Mouse (Mus musculus) lung, embryonic 14.5 days (tissue): ENCODE measurements around the gene Glycam1. TPM values are rescaled to one million over a fixed set of nuclear protein-coding genes. Genes with fewer than 3 reads are reported as not detected.
"Not testable (repeated sequence)": the region's sequence is repeated elsewhere in the genome, so short reads cannot be mapped to it uniquely, and the experiment has no call there.

Source experiments
- ATAC-seq: fragments of 200-750 bp; cut with Nextera tagmentation; 2 replicates; pipeline ENCODE4 v1.8.0; 2017; ENCODE audit warnings: mild to moderate bottlenecking, moderate TSS enrichment, moderate library complexity; ENCODE audit not compliant: insufficient read depth
- DNase-seq: peaks from one replicate; pipeline ENCODE4 v3.0.0-alpha.2; 2015
- H3K27ac ChIP-seq: fragments of 300-500 bp; sonication (generic); 2 replicates; pipeline ENCODE4 v1.5.1; 2014; ENCODE audit warnings: low read depth, mild to moderate bottlenecking, moderate library complexity
- H3K27me3 ChIP-seq: fragments of 300-500 bp; sonication (generic); 2 replicates; pipeline ENCODE4 v1.6.1; 2014; ENCODE audit warnings: low read length, control low read depth; ENCODE audit not compliant: insufficient read depth
- H3K36me3 ChIP-seq: fragments of 300-500 bp; sonication (generic); 2 replicates; pipeline ENCODE4 v1.6.1; 2014; ENCODE audit warnings: control low read depth; ENCODE audit not compliant: insufficient read depth
- H3K4me1 ChIP-seq: fragments of 300-500 bp; sonication (generic); 2 replicates; pipeline ENCODE4 v1.6.1; 2014; ENCODE audit warnings: antibody characterized with exemption, control low read depth; ENCODE audit not compliant: insufficient read depth
- H3K4me2 ChIP-seq: fragments of 300-500 bp; sonication (generic); 2 replicates; pipeline ENCODE4 v1.6.1; 2014; ENCODE audit warnings: mild to moderate bottlenecking
- H3K4me3 ChIP-seq: fragments of 300-500 bp; sonication (generic); 2 replicates; pipeline ENCODE4 v1.5.1; 2014; ENCODE audit warnings: low read depth, low read length
- H3K9ac ChIP-seq: fragments of 300-500 bp; sonication (generic); 2 replicates; pipeline ENCODE4 v1.6.1; 2014
- H3K9me3 ChIP-seq: fragments of 300-500 bp; sonication (generic); 2 replicates; pipeline ENCODE4 v1.6.1; 2016; ENCODE audit warnings: low read depth, low read length, control low read depth
- CTCF ChIP-seq: IDR thresholded peaks from 2 replicates; pipeline ENCODE4 v1.5.1; 2016; ENCODE audit warnings: antibody characterized with exemption, low read depth
- WGBS: fragments of 180-500 bp; shearing (Covaris S2); extraction: QIAGEN DNeasy Blood & Tissue Kit; methylation state at CpG from one replicate; pipeline ENCODE4 v1.1.7; 2014; 5-methylcytosine and 5-hydroxymethylcytosine counted together
- polyA plus RNA-seq: library from polyadenylated mRNA; unstranded; fragments of >200 nt; fragmentation: Nextera tagmentation; extraction: Ambion mirVana; gene quantifications from 2 replicates; pipeline ENCODE4 v1.2.1, GENCODE M21; 2014

Gene Glycam1
- not detected in 2 replicates for polyA plus RNA-seq

GRCm38 (mm10) chr15:103564981-103565380 is at the start of gene Glycam1:
Gene Glycam1, minus strand, starts transcription at chr15:103565081.
- Histone ChIP-seq H3K4me2 (no peak within 1 kb of the TSS), H3K9ac (no peak within 1 kb of the TSS), H3K36me3 (no peaks in the 10 kb centered on the region), H3K4me3 (no peak within 1 kb of the TSS), H3K27me3 (no peaks in the 10 kb centered on the region), H3K27ac (no peak within 1 kb of the TSS), H3K4me1 (no peaks in the 10 kb centered on the region), H3K9me3 (no peaks in the 10 kb centered on the region)
- DNase-seq (no peak), ATAC-seq (no peak)
- no peak for TF ChIP-seq CTCF

- 53% methylated on average over 1 of the region's 1 CpGs for WGBS
- no peaks in the 10 kb centered on the region for H3K27me3 ChIP-seq
- H3K4me1 ChIP-seq: no peaks in the 10 kb centered on the region
- no peak overlapping the region for H3K4me2 ChIP-seq
- DNase-seq (no peak), ATAC-seq (no peak)
- no peaks in the 10 kb centered on the region for H3K9me3 ChIP-seq
- H3K27ac ChIP-seq: no peak overlapping the region
- no peaks in the 10 kb centered on the region for H3K36me3 ChIP-seq
- no peak overlapping the region for H3K9ac ChIP-seq
- no peak overlapping the region for H3K4me3 ChIP-seq
- TF ChIP-seq CTCF: no peak
Measured at GRCm38 (mm10) chr15:103604481-103604880, 39.6 kb upstream of the Glycam1 start.

- H3K27me3 ChIP-seq: no peaks in the 10 kb centered on the region
- peak; percentile 76 for ATAC-seq
- no peak for TF ChIP-seq CTCF
- H3K4me1 ChIP-seq: no peaks in the 10 kb centered on the region
- 48% methylated on average over 2 of the region's 2 CpGs for WGBS
- DNase-seq: peak; percentile 73
- no peaks in the 10 kb centered on the region for H3K9me3 ChIP-seq
- H3K4me3 ChIP-seq: no peak overlapping the region
- no peaks in the 10 kb centered on the region for H3K36me3 ChIP-seq
- no peak overlapping the region for H3K27ac ChIP-seq
- H3K4me2 ChIP-seq: no peak overlapping the region
- no peak overlapping the region for H3K9ac ChIP-seq
Measured at GRCm38 (mm10) chr15:103590779-103591178, 25.9 kb upstream of the Glycam1 start.

GRCm38 (mm10) chr15:103587752-103588151 is 22.9 kb upstream of the Glycam1 start:
- ATAC-seq, DNase-seq, H3K9ac ChIP-seq, H3K27ac ChIP-seq, H3K4me3 ChIP-seq, H3K9me3 ChIP-seq, H3K4me2 ChIP-seq, H3K4me1 ChIP-seq, H3K27me3 ChIP-seq, H3K36me3 ChIP-seq: not testable (repeated sequence)
- WGBS: 76% methylated on average over 4 of the region's 4 CpGs

GRCm38 (mm10) chr15:103585876-103586275 is 21.0 kb upstream of the Glycam1 start:
- H3K9ac ChIP-seq: no peak overlapping the region
- H3K4me1 ChIP-seq: no peaks in the 10 kb centered on the region
- no peak overlapping the region for H3K27ac ChIP-seq
- H3K4me2 ChIP-seq: no peak overlapping the region
- no peaks in the 10 kb centered on the region for H3K9me3 ChIP-seq
- 67% methylated on average over 2 of the region's 2 CpGs for WGBS
- DNase-seq (no peak), ATAC-seq (no peak)
- no peaks in the 10 kb centered on the region for H3K27me3 ChIP-seq
- TF ChIP-seq CTCF: no peak
- H3K4me3 ChIP-seq: no peak overlapping the region
- no peaks in the 10 kb centered on the region for H3K36me3 ChIP-seq

- 42% methylated on average over 3 of the region's 3 CpGs for WGBS
- ATAC-seq (peak; percentile 62; the same call in 1 of the 2 replicates), DNase-seq (peak; percentile 91)
- Histone ChIP-seq H3K4me1 (no peaks in the 10 kb centered on the region), H3K9ac (no peak overlapping the region), H3K4me2 (no peak overlapping the region), H3K36me3 (no peaks in the 10 kb centered on the region), H3K27me3 (no peaks in the 10 kb centered on the region), H3K4me3 (no peak overlapping the region), H3K9me3 (no peaks in the 10 kb centered on the region), H3K27ac (no peak overlapping the region)
- peak; percentile 90 for TF ChIP-seq CTCF
Measured at GRCm38 (mm10) chr15:103552096-103552690, 12.7 kb downstream of the Glycam1 start.

- TF ChIP-seq CTCF: no peak
- no peak for ATAC-seq
- Histone ChIP-seq H3K9me3 (no peaks in the 10 kb centered on the region), H3K27me3 (no peaks in the 10 kb centered on the region), H3K36me3 (no peaks in the 10 kb centered on the region), H3K9ac (no peak overlapping the region), H3K27ac (no peak overlapping the region), H3K4me3 (no peak overlapping the region), H3K4me2 (no peak overlapping the region), H3K4me1 (no peaks in the 10 kb centered on the region)
- 12% methylated on average over 1 of the region's 1 CpGs for WGBS
- DNase-seq: no peak
Measured at GRCm38 (mm10) chr15:103551053-103551452, 13.8 kb downstream of the Glycam1 start.
